Mouse (Mus musculus) CD4-positive, CD25-positive, alpha-beta regulatory T cell, adult 4 months (primary cell): Measurements from ENCODE around the gene Abo. TPM values are rescaled to one million over a fixed set of nuclear protein-coding genes. Genes with fewer than 3 reads are reported as not detected.
"Not testable (repeated sequence)": the region's sequence is repeated elsewhere in the genome, so short reads cannot be mapped to it uniquely, and the experiment has no call there.

Source experiments
- ATAC-seq: one replicate; pipeline ENCODE4 v1.8.0; 2017
- polyA plus RNA-seq, 2 experiments: library from polyadenylated mRNA; unstranded; fragments of 100-300 nt; shearing (Covaris generic); gene quantifications; one replicate each; pipeline ENCODE4 v1.2.1; 2017

The Abo gene
- polyA plus RNA-seq = not detected

DNA sequence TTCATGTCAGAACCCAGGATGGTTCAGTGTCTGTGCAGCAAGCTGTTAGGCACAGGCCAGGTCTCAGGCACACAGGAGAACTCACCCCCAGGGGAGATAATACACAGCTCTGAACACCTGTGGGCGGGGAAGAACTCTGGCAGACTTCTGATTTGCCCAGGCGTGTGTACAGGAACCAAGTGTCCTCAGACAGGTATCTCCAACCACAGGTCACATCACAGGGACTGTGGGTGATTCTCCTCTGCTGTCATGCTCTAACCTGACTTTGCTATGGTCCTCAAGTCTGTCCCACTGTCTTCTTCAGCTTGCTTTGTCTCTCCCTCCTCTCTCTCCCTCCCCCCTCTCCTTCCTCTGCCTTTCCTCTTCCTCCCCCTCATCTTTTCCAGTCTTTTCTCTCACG lies at the start of gene Abo:
Abo (minus strand) TSS at position 101 of the 400 bp plus-strand sequence.
- no peak for ATAC-seq

DNA sequence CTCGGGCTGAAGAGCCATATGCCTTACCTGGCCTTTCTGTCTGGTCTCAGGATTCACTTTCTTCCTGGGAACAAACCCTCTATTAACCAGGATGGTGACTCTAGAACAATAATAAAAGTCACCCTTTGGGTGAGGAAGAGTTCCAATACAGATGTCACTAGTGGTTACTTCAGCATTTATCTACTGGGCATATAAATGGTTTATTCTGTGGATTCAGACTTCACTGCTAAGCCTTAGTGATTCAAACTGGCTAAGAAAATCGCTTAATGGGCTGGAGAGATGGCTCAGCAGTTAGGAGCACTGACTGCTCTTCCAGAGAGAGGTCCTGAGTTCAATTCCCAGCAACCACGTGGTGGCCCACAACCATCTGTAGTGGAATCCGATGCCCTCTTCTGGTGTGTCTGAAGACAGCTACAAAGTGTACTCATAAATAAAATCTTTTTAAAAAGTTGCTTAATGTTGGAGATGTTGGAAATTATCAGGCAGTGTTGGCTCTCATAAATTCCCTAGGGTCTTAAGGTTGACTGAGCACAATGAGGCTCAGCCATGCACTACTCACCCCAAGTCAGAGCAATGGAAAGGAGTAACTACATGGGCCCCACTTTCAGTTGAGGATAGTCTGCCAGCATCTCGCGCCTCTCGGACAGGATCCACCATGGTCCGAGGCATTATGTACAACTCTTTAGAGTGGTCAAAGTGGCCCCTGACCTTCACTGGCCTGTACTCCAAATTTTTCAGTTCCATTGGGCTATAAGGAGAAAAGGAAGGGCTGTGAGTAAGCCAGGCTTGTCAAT lies 49.6 kb upstream of the Abo start:
- ATAC-seq = no peak

DNA sequence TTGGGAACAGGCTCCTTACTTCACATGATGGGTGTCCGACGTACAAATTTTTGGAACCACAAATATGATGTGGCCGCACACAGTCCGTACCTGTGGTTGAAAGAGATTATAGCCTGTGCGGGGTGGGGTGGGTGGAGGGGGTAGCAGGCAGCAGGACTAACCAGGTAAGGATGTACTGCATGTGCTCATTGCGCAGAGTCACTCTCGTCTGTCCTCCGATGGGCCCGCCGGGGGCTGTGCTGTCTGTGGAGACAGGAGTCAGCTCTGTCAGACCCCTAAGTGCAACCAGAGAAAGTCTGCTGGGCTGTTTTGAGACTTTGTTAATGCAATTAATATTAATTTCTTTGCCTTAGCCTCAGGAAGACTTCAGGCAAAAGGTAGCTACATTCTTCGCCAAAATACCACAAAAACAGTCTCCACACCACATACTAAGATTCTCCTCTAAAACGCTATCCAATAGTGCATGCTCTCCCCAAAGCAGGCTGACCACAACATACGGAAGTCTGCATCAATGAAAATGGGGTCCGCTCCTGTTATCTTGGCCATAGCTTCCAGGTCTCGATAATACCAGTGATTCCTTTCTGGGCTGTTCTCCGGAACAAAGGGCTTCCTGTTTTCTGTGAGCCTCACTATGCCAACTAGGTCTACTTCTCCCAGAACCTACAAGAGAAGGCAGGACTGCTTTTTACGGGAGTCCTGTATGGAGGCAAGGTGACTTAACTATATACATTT lies 48.8 kb upstream of the Abo start:
- no peak for ATAC-seq

- ATAC-seq = no peak
Observed at GRCm38 (mm10) chr2:26912253-26912770, 47.5 kb upstream of the Abo start.

GRCm38 (mm10) chr2:26910994-26911765 lies 46.4 kb upstream of the Abo start:
- ATAC-seq = peak; percentile 33

- ATAC-seq = peak; percentile 93
Observed at GRCm38 (mm10) chr2:26910124-26910993, 45.6 kb upstream of the Abo start, which contains the start of the genes Med22 and Rpl7a. Med22 (minus strand) TSS chr2:26910677. Rpl7a (plus strand) TSS chr2:26910764.

- no peak for ATAC-seq
Observed at GRCm38 (mm10) chr2:26909387-26909784, 44.6 kb upstream of the Abo start.

GRCm38 (mm10) chr2:26908710-26909386 lies 44.1 kb upstream of the Abo start:
- ATAC-seq = no peak

DNA sequence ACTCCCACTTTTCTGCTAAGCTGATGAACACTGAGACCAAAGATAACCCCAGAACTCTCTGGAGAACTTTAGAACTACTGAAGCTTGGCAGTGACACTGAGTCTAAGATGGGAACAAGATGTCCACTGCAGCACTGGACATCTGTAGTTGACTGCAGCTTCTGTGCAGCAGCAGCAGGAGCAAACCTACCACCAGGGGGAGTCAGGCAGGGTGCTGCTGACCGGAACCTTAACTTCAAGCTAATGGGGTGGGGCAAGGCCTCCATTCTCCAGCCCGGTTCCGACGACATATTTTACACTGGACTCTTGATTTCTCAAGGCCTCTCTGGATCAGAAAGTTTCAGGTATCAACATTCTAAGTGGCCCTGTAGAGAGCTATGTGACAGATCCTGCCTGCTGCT lies 42.3 kb upstream of the Abo start:
- ATAC-seq = no peak

DNA sequence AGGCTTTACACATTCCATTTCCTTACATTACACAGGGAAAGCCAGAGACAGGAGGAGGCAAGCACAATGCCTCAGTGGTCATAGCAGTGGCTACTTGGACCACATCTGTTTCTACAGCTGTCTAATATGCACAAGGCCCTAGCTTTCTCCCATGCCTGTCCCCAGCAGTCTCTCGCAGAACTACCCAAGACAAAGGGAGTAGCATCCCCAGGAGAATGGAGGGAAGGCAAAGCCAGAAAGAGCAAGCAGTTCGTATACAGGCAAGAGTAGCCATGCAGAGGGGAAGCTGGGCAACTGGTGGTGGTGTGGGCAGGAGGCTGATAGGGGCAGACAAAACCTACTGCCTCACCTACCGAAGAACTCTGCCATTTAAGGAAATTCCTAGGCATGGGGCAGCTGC lies 41.7 kb upstream of the Abo start:
- ATAC-seq = no peak

DNA sequence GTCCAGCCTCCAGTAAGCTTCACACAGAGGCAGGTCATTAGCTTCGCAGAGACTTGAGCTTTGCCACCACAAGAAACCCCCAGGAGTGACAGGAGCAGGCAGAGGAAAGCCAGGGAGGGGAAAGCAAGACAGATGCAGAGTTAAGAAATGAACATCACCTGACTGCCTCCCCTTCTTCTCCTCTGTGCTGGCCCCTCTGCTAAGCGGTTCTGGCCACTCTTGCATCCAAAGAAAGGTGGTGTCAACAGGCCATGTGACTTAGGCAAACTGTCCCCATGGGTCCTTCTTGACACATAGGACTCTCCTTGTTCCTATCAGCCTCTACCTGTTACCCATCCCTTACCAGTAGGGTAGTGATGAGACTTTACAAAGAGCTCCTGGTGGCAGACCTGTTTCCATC lies 41.2 kb upstream of the Abo start:
- ATAC-seq = no peak

DNA sequence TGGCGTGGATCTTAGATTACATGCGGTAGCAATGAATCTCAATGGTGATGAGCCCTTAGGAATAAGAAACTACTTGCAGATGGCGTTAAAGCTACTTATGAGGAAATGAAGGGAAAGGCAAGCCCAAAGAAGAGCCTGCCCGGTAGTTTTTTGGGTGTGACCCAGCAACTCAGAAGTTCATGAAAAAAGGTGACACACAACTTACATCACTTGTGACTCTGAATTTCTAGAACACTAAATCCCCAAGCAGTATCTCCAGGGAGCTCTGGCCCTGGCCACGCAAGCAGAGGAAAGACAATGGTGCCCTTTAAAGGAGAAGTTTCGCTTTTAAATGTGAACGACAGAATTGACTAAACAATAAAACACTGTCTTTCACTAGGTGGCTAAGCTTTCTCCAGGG lies 38.5 kb upstream of the Abo start:
- ATAC-seq = no peak

DNA sequence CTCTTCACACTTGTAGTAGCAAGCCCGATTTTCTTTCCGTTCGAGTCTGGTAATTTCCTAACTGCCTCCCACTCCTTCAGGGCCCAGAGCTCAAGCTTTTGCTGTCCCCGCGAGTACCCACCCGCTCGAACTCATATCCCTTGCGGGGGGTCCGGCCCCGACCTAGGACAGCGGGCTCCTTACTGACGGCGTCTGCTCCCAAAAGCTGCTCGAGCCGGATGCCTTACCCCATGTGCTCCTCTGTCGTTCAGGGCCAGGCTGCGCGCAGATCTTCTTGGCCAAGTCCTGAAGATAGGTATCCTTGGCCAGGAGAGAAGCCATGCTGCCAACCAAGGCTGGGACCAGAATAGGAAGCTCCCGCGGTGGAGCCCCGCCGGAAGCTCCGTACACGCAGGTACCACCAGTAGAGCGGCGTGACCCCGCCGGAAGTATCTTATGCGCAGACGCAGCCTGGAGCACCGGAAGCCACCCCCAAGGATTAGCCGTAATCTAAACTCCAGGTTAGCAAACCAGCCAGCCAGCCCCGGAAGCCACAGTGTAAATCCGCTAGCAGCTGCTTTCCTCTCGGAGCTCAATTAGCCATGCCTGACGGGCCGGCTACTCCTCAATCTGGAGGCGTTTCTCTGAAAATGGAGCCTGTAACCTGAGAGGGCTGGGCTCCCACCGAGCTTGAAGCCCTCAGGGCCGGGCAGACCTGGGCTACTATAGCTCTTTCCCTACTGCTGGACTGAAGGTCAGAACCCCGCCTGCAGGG lies 37.9 kb upstream of the Abo start, which contains the start of gene Surf6:
Surf6 (minus strand) TSS at position 413 of the 754 bp plus-strand sequence.
- peak; percentile 99 for ATAC-seq

GRCm38 (mm10) chr2:26901834-26902400 lies 37.1 kb upstream of the Abo start:
- ATAC-seq = no peak

GRCm38 (mm10) chr2:26900731-26901130 lies 36.0 kb upstream of the Abo start:
- no peak for ATAC-seq

DNA sequence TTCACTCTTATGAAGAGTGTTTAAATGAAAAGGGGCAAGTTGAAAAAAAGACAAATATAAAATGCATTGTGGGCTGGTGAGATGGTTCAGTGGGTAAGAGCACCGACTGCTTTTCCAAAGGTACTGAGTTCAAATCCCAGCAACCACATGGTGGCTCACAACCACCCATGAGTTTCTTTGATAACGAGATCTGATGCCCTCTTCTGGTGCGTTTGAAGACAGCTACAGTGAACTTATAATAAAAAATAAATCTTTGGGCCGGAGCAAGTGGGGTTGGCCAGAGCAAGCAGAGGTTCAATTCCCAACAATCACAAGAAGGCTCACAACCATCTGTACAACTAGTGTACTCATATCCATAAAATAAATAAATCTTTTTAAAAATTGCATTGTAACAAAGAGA lies 31.1 kb upstream of the Abo start:
- no peak for ATAC-seq

- not testable (repeated sequence) for ATAC-seq
Observed at GRCm38 (mm10) chr2:26886170-26886569, 21.4 kb upstream of the Abo start.

DNA sequence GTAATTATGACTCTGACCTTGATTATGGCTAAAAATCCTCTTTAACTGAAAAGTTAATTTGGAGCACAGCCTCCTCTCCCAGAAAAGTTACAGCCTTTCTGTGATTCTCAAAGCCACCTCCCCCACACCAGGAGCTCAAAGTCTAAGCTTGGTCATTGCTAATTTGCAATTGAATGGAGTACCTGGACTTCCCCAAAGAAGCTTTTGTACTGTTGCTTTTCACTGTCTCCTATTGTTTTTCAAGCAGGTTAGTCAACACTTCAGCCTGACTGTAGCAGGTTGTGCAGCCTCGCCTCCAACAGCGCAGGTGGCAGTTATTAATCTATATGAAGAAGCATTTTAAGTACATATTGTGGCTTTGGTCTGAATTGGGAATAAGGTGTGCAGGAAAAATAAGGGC lies 20.8 kb upstream of the Abo start:
- not testable (repeated sequence) for ATAC-seq

- no peak for ATAC-seq
Observed at GRCm38 (mm10) chr2:26878571-26878970, 13.8 kb upstream of the Abo start.

- no peak for ATAC-seq
Observed at GRCm38 (mm10) chr2:26870666-26871065, 5.9 kb upstream of the Abo start.
